Mouse (Mus musculus): Measurements from ENCODE around the gene Cit. TPM values are rescaled to one million over a fixed set of nuclear protein-coding genes. Genes with fewer than 3 reads are reported as not detected.

The Cit gene
- total RNA-seq, 1 experiment from 2014 or later, result 8.4 TPM

DNA sequence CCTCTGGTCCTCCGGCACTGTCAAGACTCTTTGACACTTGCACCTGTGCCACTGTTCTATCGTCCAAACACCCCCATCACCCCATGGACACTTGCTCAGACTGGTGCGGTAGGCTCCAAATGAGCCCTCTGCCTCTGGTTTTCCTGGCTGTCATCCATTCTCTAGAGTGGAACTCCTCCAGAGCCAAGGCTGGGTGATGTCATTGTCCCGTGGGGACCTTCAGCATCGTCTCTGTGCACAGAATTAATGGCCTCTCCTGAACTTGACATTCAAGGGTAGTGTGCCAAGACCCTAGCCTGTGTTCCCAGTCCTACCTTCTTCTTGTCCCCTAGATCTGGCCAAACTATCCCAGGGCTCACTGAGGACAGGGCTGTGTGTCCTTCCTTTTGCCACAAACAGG is 70.4 kb downstream of the Cit start:
- DNase-seq, result peak; percentile 45

DNA sequence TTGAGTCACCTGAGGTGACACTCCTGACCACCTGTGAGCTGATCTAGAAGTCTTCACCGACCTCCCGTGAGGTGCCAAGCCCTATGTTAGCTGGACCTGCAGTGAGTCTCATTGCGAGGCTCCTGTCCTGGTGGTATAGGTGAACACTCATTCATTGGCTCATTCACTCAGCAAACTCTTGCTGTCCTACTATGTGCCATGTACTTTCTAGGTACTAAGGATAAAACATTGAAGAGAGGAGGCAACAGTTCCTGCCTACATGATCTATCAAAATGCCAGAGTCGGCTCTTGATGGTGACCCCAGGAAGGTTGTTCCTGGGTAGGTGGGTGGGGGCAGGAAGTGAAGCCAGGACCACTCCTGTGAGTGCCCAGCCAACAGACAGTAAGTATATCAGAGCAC is 72.9 kb downstream of the Cit start:
- DNase-seq, result no peak

- DNase-seq, result no peak
Observed at GRCm38 (mm10) chr5:115918597-115919351, 73.7 kb downstream of the Cit start.

- no peak for DNase-seq
Observed at GRCm38 (mm10) chr5:115921990-115922389, 76.9 kb downstream of the Cit start.

DNA sequence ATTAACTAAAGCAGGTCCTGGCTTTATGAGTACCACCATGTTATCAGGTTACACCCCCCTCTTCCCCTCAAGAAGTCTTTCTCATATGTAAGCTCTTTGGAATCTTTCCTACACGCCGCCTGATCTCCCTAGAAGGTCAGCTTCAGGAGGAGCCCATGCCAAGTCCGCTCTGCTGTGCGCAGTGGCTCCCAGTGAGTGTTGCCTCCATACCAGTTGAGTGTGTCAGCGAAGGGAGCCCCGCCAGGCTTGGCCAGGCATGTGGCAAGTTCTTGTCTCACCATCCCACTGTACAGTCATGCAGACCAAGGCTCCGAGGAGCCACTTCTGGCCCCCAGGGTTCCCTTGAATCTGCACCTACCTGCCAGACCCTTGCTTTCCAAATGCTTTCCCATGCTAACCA is 79.9 kb downstream of the Cit start:
- peak; percentile 48 for DNase-seq

- peak; percentile 79 for DNase-seq
Observed at GRCm38 (mm10) chr5:115928786-115929507, 83.9 kb downstream of the Cit start.

DNA sequence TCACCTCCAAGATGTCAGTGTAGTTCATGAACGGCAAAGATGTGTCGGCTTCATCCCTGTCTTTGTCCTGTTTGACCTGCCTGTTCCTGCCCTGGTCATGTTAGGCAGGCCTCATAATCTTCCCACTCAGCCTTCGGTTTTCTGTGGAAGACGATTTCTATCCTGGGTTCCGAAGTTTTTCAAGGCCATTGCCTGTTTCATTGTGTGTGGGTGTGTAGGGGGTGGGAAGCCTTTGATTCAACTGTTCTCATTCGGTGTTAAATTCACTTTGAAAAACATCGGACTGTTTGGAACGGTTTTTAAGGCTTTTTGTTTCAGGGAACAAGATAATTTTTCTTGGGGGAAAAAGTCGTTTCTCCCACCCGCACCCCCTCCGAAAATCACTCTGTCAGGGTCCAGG is 87.2 kb downstream of the Cit start:
- no peak for DNase-seq

DNA sequence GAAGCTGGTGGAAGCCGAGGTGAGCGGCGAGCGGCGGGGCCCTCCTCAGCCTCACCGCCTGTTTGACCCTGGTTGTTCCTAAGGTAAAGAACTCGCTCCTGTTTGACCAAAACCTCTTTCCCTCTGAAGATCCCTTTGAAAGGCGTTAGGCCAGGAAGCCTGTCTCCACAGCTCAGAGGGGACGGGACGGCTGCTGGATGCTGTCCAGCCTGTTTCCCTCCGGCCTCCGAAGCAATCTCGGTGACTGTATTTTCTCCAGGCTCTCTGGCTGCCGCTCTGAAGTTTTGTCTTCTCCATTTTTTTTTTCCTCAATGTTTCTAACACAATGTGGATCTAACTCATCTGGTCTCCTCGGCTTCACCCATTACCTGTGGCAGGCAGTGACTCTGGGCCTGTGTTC is 91.8 kb downstream of the Cit start:
- DNase-seq, result no peak

GRCm38 (mm10) chr5:115937566-115937965 is 92.5 kb downstream of the Cit start:
- DNase-seq, result peak; percentile 35

- DNase-seq, result no peak
Observed at GRCm38 (mm10) chr5:115938999-115939398, 93.9 kb downstream of the Cit start.

DNA sequence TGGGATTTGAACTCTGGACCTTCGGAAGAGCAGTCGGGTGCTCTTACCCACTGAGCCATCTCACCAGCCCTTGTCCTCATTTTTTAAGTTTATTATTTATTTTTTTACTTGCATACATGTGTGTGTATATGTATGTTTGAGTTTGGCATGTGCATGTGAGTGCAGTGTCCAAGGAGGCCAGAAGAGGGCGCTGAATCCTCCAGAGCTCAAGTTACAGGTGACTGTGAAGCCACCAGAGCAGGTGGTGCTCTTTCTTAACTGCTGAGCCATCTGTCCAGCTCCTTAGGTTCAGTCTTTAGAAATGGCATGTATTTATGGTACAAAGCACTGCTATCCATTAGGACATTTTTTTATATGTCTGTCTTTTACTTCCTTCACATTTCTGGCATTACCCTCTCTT is 97.3 kb downstream of the Cit start:
- no peak for DNase-seq

- no peak for DNase-seq
Observed at GRCm38 (mm10) chr5:115944791-115945490, 99.9 kb downstream of the Cit start.

- no peak for DNase-seq
Observed at GRCm38 (mm10) chr5:115947622-115948353, 102.7 kb downstream of the Cit start.

GRCm38 (mm10) chr5:115950936-115951335 is 105.9 kb downstream of the Cit start:
- no peak for DNase-seq

DNA sequence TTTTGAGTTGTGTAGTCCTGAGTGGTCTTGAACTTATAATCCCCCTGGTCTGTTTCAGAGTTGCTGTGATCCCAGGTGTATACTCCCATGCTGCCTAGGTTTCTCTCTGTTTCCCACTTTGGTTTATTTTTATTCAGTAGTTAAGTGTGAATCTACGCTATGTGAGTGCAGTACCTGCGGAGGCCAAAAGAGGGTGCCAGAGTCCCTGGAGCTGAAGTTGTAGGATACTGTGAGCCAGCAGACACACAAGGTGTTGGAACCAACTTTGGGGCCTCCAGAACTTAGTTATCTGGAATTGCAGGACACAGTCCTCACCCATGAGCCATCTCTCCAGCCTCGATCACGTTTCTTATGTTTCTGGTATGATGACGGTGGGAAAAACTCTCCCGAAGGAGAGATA is 108.1 kb downstream of the Cit start:
- DNase-seq, result no peak

DNA sequence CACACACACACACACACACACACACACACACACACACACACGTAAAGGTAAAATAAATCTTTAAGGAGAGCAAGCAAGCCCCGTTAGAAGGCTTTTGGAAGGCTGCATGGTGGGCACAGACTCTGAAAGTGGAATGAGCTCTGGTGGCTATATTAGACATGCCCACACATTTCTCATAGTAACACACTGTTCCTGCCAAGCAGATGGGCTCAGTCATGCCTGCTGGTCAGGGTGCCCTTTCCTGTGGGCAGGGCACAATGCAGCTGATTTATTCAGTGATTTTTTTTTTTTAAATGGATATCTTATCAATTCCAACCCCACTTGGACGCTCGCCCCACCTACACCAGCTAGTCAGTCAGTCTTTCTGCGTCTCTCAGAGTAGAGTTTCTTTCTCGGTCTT is 109.0 kb downstream of the Cit start:
- peak; percentile 31 for DNase-seq

GRCm38 (mm10) chr5:115954549-115954948 is 109.5 kb downstream of the Cit start:
- DNase-seq, result peak; percentile 80

DNA sequence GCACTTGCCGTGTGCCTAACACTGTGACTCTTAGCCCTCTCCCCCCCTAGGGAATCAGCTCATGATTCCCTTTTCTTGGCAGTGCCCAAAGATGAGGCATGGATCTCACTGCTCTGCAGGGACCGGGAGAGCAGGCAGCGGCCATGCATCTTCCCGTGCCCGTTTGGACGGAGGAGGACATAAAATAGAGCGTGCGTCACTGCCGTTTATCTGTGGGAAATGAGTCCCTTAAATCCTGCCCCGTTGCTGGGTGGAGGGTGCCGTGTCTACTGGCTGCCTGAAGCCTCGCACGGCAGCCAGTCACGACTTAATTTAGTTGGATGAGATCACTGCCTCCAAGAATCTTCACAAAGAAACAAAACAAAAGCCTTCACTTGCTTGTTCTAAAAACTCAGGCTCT is 110.1 kb downstream of the Cit start:
- DNase-seq, result peak; percentile 55

DNA sequence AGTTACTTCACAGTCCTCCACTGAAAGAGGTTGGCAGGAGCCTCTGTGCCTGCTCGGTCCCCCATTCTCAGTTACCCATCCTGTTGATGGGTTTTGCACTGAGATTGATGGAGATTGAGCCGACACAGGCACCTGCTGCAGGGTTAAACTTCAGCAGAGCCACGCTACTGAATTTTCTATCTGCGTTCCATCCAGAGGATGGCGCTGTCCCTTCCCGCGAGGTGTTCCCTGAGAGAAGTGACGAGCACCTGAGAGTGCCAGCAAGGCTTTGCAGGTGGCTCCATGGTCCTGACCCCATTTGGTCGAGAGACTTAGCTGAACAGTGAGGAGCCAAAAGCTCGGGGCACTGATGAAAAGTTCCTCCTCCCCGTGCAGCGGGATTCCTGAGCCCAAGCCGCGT is 111.0 kb downstream of the Cit start:
- DNase-seq, result no peak

GRCm38 (mm10) chr5:115957177-115957576 is 112.1 kb downstream of the Cit start:
- DNase-seq, result no peak

- DNase-seq, result no peak
Observed at GRCm38 (mm10) chr5:115958344-115958743, 113.3 kb downstream of the Cit start.

DNA sequence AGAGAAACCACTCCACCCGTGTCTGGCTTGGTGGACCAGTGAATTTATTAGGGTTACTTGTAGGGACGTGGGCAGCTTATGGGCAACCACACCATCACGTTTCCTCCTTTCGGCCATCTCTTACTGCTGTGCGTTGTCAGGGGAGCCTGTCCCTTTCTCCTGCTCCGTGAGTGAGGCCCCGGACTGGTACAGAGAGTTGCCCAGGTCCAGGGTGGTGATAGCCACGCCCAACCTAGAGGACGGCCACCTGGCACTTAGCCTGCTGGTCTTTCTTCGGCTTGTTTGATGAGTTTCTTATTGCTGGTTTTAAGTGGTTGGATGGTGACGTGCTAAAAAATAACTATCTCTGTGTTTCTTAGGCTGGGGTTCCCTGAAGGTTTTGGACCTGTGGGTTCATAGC is 113.7 kb downstream of the Cit start:
- no peak for DNase-seq

DNA sequence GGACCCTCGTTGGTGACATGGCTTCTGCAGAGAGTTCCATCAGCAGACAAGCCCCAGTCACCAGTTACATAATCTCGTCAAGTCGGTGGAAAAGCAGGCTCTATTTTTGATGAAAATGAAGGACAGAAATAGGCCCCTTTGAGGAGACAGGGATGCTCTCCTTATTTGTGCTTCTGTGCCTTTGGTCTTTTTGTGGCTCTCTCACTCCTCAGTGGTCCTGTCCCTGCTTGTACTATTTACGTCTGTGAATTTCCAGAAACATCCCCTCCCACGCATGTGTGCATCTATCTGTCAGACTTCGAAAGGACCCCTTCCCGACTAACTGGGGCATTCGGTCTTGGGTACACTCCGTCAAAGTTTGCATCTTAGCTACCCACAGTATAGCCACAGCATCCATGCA is 116.7 kb downstream of the Cit start:
- no peak for DNase-seq

All from adrenal gland, postnatal 25 days (tissue).